Mouse (Mus musculus): ENCODE measurements at regions not wholly inside any gene's neighbourhood (a gene's known extent, or its start where the extent isn't known, plus 50 kb on each side); places are given as distances from the start of the nearest gene placed in this dataset.

GRCm38 (mm10) chr3:140969892-140970880, 242.0 kb downstream of the Pdha2 start:
- no peaks in the 10 kb centered on the region for H3K9me3 ChIP-seq (ENCODE audit: control insufficient read depth, low read length)
- H3K4me1 ChIP-seq (ENCODE audit: control insufficient read depth, insufficient read depth, low read length) = no peaks in the 10 kb centered on the region
- H3K27ac ChIP-seq (ENCODE audit: low read depth, low read length) = no peak overlapping the region
- no peak for ATAC-seq (ENCODE audit: low read depth)
- H3K4me2 ChIP-seq (ENCODE audit: low read depth, low read length) = no peak overlapping the region
- no peaks in the 10 kb centered on the region for H3K36me3 ChIP-seq (ENCODE audit: control insufficient read depth, insufficient read depth, low read length)
- H3K4me3 ChIP-seq (ENCODE audit: low read depth, low read length) = no peak overlapping the region
- 91% methylated on average over 3 of the region's 3 CpGs for WGBS
- H3K9ac ChIP-seq (replicated peaks; ENCODE audit: low read depth, low read length) = no peak overlapping the region
- H3K27me3 ChIP-seq (ENCODE audit: control insufficient read depth, insufficient read depth, low read length) = no peaks in the 10 kb centered on the region

DNA sequence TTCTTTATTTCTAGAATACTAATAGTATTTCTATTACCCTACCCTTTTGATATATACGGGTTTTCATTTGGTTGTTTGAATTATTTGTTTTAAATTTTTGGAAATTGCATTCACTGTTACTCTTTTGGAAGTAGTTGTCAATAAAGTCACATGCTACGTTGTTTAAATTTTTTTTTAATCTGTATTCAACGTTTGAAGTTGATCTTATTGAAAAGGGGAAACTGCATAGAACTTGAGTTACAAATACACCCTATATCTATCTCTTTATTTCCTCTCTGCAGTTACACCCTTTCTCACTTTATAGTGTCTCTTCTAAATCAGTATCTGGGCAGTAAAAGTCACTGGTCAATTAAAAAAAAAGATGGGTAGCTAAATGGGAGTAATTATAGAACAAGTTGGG, 243.6 kb downstream of the Pdha2 start:
- no peak for ATAC-seq (ENCODE audit: low read depth)
- Histone ChIP-seq H3K4me2 (ENCODE audit: low read depth, low read length) (no peak overlapping the region), H3K9ac (replicated peaks; ENCODE audit: low read depth, low read length) (no peak overlapping the region), H3K9me3 (ENCODE audit: control insufficient read depth, low read length) (no peaks in the 10 kb centered on the region), H3K4me3 (ENCODE audit: low read depth, low read length) (no peak overlapping the region), H3K27ac (ENCODE audit: low read depth, low read length) (no peak overlapping the region), H3K4me1 (ENCODE audit: control insufficient read depth, insufficient read depth, low read length) (no peaks in the 10 kb centered on the region), H3K27me3 (ENCODE audit: control insufficient read depth, insufficient read depth, low read length) (no peaks in the 10 kb centered on the region), H3K36me3 (ENCODE audit: control insufficient read depth, insufficient read depth, low read length) (no peaks in the 10 kb centered on the region)
- WGBS = 82% methylated on average over 3 of the region's 3 CpGs

GRCm38 (mm10) chr3:140957666-140958065, 254.5 kb downstream of the Pdha2 start:
- no peak for ATAC-seq (ENCODE audit: low read depth)
- Histone ChIP-seq H3K4me1 (ENCODE audit: control insufficient read depth, insufficient read depth, low read length) (no peaks in the 10 kb centered on the region), H3K9ac (replicated peaks; ENCODE audit: low read depth, low read length) (no peak overlapping the region), H3K27ac (ENCODE audit: low read depth, low read length) (no peak overlapping the region), H3K27me3 (ENCODE audit: control insufficient read depth, insufficient read depth, low read length) (no peaks in the 10 kb centered on the region), H3K36me3 (ENCODE audit: control insufficient read depth, insufficient read depth, low read length) (no peaks in the 10 kb centered on the region), H3K4me3 (ENCODE audit: low read depth, low read length) (no peak overlapping the region), H3K9me3 (ENCODE audit: control insufficient read depth, low read length) (no peaks in the 10 kb centered on the region), H3K4me2 (ENCODE audit: low read depth, low read length) (no peak overlapping the region)
- WGBS = 43% methylated on average over 1 of the region's 1 CpGs

- Histone ChIP-seq H3K4me2 (ENCODE audit: low read depth, low read length) (no peak overlapping the region), H3K27me3 (ENCODE audit: control insufficient read depth, insufficient read depth, low read length) (no peaks in the 10 kb centered on the region), H3K4me3 (ENCODE audit: low read depth, low read length) (no peak overlapping the region), H3K9me3 (ENCODE audit: control insufficient read depth, low read length) (no peaks in the 10 kb centered on the region), H3K36me3 (ENCODE audit: control insufficient read depth, insufficient read depth, low read length) (no peaks in the 10 kb centered on the region), H3K4me1 (ENCODE audit: control insufficient read depth, insufficient read depth, low read length) (no peaks in the 10 kb centered on the region), H3K27ac (ENCODE audit: low read depth, low read length) (no peak overlapping the region), H3K9ac (replicated peaks; ENCODE audit: low read depth, low read length) (no peak overlapping the region)
- WGBS = 86% methylated on average over 3 of the region's 3 CpGs
- ATAC-seq (ENCODE audit: low read depth) = no peak
Observed at GRCm38 (mm10) chr3:140952111-140952800, 259.9 kb downstream of the Pdha2 start.

DNA sequence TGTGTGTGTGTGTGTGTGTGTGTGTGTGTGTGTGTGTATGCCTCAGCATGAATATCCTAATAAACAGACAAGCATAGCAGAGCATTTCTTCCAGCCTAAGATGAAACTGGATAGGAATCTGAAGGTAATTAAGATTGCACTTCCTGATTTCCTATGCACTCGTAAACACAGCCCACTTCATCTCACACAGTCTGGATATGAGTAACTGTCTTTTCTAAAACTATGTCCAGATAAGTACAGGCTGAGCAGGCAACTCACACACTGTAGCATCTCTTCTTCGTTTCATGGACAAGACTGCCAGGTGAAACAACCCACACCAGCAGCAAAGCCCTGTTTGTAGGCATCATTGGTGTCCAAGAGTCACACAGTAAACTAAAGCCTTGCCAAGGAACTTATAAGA, 261.1 kb downstream of the Pdha2 start:
- H3K4me3 ChIP-seq (ENCODE audit: low read depth, low read length) = no peak overlapping the region
- no peaks in the 10 kb centered on the region for H3K4me1 ChIP-seq (ENCODE audit: control insufficient read depth, insufficient read depth, low read length)
- no peaks in the 10 kb centered on the region for H3K36me3 ChIP-seq (ENCODE audit: control insufficient read depth, insufficient read depth, low read length)
- no peak for ATAC-seq (ENCODE audit: low read depth)
- no peaks in the 10 kb centered on the region for H3K27me3 ChIP-seq (ENCODE audit: control insufficient read depth, insufficient read depth, low read length)
- 74% methylated on average over 2 of the region's 2 CpGs for WGBS
- no peak overlapping the region for H3K4me2 ChIP-seq (ENCODE audit: low read depth, low read length)
- H3K9me3 ChIP-seq (ENCODE audit: control insufficient read depth, low read length) = no peaks in the 10 kb centered on the region
- H3K9ac ChIP-seq (replicated peaks; ENCODE audit: low read depth, low read length) = no peak overlapping the region
- H3K27ac ChIP-seq (ENCODE audit: low read depth, low read length) = no peak overlapping the region

GRCm38 (mm10) chr3:140949880-140950662, 262.1 kb downstream of the Pdha2 start:
- Histone ChIP-seq H3K27ac (ENCODE audit: low read depth, low read length) (no peak overlapping the region), H3K4me2 (ENCODE audit: low read depth, low read length) (no peak overlapping the region)
- no peak for ATAC-seq (ENCODE audit: low read depth)

GRCm38 (mm10) chr3:140942450-140942849, 269.7 kb downstream of the Pdha2 start:
- Histone ChIP-seq H3K9ac (replicated peaks; ENCODE audit: low read depth, low read length) (no peak overlapping the region), H3K4me2 (ENCODE audit: low read depth, low read length) (no peak overlapping the region), H3K4me1 (ENCODE audit: control insufficient read depth, insufficient read depth, low read length) (no peaks in the 10 kb centered on the region), H3K36me3 (ENCODE audit: control insufficient read depth, insufficient read depth, low read length) (no peaks in the 10 kb centered on the region), H3K9me3 (ENCODE audit: control insufficient read depth, low read length) (no peaks in the 10 kb centered on the region), H3K27ac (ENCODE audit: low read depth, low read length) (no peak overlapping the region), H3K27me3 (ENCODE audit: control insufficient read depth, insufficient read depth, low read length) (no peaks in the 10 kb centered on the region), H3K4me3 (ENCODE audit: low read depth, low read length) (no peak overlapping the region)
- WGBS = 94% methylated on average over 1 of the region's 1 CpGs
- ATAC-seq (ENCODE audit: low read depth) = no peak

More at GRCm38 (mm10) chr3:140949880-140950662, 262.1 kb downstream of the Pdha2 start:
- H3K36me3 ChIP-seq (ENCODE audit: control insufficient read depth, insufficient read depth, low read length) = no peaks in the 10 kb centered on the region
- no peaks in the 10 kb centered on the region for H3K9me3 ChIP-seq (ENCODE audit: control insufficient read depth, low read length)
- no peaks in the 10 kb centered on the region for H3K27me3 ChIP-seq (ENCODE audit: control insufficient read depth, insufficient read depth, low read length)
- WGBS = 73% methylated on average over 4 of the region's 4 CpGs
- no peak overlapping the region for H3K9ac ChIP-seq (replicated peaks; ENCODE audit: low read depth, low read length)
- no peak overlapping the region for H3K4me3 ChIP-seq (ENCODE audit: low read depth, low read length)
- H3K4me1 ChIP-seq (ENCODE audit: control insufficient read depth, insufficient read depth, low read length) = no peaks in the 10 kb centered on the region

DNA sequence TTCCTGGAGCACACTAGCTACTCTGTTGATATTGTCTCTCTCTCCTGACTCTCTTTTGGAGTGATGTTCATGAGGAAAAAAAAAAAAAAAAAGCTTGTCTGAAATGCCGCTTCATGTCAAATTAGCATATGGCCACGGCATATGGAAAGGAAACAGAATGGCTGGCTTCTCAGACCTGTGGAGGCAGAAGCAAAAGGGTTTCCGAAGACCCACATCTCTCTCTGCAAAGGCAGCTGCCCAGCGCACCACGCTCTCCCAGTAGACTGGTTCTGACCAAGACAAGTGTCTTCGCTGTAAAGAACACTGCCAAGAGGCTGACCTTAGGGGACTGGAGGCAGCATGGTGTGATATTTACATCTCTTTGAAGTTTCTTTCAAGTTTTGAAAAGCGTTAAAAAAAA, 270.3 kb downstream of the Pdha2 start:
- 73% methylated on average over 7 of the region's 7 CpGs for WGBS
- H3K4me3 ChIP-seq (ENCODE audit: low read depth, low read length) = no peak overlapping the region
- no peak overlapping the region for H3K27ac ChIP-seq (ENCODE audit: low read depth, low read length)
- H3K9ac ChIP-seq (replicated peaks; ENCODE audit: low read depth, low read length) = no peak overlapping the region
- H3K4me1 ChIP-seq (ENCODE audit: control insufficient read depth, insufficient read depth, low read length) = no peaks in the 10 kb centered on the region
- no peak for ATAC-seq (ENCODE audit: low read depth)
- H3K36me3 ChIP-seq (ENCODE audit: control insufficient read depth, insufficient read depth, low read length) = no peaks in the 10 kb centered on the region
- no peaks in the 10 kb centered on the region for H3K9me3 ChIP-seq (ENCODE audit: control insufficient read depth, low read length)
- no peaks in the 10 kb centered on the region for H3K27me3 ChIP-seq (ENCODE audit: control insufficient read depth, insufficient read depth, low read length)
- no peak overlapping the region for H3K4me2 ChIP-seq (ENCODE audit: low read depth, low read length)
